Mouse (Mus musculus) T-helper 2 cell (primary cell): ENCODE results near the gene Csmd2.
"Not testable (repeated sequence)": the region's sequence is repeated elsewhere in the genome, so short reads cannot be mapped to it uniquely, and the experiment has no call there.

Experiments used
- in situ Hi-C: fragments of 300-600 bp; cut with MboI, MseI; formaldehyde crosslinking; loops from one replicate; pipeline ENCODE4 v1.15.1; 2025; ENCODE audit warnings: high pct_unique_total_duplicates

The Csmd2 gene

DNA sequence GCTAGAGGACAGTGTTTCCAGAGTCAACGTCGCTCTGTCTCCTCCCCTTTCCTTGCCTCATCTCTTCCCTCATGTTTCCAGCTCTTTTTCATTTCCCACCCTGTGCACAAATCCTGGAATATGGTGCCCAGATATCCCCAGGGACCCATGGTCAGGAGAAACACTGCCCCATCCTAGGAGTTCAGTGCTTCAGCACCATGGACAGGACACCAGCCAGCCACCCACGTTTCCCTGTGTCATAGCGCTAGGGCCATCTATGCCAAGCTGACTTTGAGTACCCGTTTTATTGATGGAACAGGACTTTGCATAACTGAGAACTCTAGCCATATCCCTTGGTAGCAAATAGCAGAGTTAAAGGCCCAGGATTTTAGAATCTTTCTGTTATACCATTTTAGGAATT, 55.0 kb downstream of the Csmd2 start:
- in situ Hi-C loops = no loop called here

DNA sequence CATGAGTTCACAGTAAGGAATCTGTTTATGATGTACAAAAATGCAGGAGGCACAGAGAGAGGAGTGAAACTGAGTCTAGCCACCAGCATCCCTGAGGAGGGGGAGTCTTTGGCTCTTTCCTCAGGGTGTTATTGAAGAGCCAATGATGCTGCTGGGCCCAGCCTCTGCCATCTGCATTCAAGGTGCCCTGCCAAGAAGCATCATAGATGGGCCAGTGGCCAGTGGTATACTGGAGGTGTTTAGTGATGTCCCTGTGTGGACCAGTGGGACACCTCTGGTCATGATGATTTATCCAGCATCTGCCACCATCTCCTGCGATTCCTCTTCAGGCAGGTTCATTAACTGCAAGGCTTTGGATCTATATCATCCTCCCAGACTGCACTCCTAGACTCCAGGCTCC, 61.1 kb downstream of the Csmd2 start:
- in situ Hi-C loops = no loop called here

DNA sequence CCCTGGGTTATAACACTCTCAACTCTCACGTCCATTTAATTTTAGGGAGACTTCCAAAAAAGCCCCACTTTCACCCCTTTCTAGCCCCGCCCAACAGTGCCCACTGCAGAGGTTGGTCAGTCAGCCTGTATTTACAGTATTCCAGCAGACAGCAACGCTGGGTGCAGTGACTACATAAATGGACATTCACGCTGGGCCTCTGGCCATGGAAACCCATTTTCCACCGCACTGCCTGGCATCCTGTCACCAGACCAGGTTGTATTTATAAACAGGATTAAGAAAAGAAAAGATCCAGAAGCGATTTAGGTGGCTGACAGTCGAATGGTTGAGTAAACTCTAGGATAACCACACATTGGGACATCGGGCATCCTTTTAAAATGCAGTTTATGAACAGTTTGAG, 65.0 kb downstream of the Csmd2 start:
- in situ Hi-C loops = no loop called here

DNA sequence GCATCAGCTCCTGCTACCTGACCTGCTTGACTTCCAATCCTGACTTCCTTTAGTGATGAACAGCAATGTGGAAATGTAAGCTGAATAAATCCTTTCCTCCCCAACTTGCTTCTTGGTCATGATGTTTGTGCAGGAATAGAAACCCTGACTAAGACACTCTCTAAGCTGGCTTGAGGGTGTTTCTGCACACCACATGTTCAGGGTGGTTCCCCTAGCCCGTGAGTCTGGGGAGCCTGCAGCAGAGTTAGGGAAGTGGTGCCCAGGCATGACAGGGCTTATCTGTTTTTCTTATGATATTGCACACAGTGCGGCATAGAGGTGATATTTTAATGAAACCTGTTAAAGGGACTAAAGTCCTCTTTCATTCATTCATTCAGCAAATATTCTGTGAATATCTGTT, 73.6 kb downstream of the Csmd2 start:
- in situ Hi-C loops = not testable (repeated sequence)

DNA sequence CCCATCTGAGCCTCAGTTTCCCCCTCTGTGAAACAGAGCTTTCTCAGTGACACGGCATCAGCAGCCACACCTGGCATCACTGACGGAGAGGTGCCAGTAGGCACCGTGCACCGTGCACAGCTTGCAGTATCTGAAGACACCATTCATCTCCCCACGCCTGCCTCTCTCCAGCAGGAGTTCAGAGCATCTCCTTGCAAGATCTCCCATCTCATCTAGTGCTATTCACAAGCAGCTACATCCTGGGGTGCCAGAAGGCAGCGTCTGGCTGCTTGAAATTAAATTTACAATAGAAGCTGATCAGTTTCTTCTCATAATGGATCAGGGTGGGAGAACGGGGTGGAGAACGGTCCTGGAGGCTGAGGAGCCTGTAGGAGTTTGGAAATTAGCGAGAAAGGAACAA, 79.5 kb downstream of the Csmd2 start:
- in situ Hi-C loops = no loop called here

DNA sequence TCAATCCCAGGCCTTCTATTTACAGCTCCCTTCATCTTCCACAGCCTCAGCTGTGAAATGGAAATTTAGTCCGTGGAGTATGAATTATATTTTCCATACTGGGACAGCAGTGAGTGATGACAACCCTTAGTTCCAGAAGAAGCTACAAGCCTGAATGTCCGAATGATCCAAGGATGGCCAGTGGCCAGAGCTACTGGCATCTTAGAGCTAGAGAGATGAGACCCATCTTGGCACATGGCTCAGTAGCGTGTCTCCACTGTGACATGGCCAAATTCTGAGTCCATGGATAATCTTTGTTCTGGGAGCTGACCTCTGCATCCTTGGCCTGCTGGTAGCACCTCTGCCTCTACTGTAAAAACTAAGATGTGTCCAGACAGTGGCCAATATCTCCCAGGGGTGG, 96.8 kb downstream of the Csmd2 start:
- in situ Hi-C loops = no loop called here

DNA sequence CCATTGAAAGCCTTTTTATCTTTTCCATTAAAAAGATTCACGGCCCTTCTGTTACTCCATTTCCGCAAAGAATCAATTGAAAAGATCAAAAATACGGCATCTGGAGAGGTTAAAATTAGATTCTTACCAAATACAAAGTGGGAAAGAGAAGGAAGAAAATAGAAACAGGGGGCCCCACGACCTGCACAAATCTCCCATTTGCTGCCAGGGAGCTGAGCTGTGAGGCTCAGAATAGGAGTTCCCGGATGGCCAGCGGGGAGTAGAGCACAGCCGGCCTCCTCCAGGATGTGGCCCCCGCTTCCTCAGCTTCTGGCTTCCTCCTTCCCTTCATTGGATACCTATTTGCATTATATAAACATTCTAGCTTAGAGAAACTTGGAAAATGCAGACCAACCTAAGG, 97.4 kb downstream of the Csmd2 start:
- in situ Hi-C loops = no loop called here

DNA sequence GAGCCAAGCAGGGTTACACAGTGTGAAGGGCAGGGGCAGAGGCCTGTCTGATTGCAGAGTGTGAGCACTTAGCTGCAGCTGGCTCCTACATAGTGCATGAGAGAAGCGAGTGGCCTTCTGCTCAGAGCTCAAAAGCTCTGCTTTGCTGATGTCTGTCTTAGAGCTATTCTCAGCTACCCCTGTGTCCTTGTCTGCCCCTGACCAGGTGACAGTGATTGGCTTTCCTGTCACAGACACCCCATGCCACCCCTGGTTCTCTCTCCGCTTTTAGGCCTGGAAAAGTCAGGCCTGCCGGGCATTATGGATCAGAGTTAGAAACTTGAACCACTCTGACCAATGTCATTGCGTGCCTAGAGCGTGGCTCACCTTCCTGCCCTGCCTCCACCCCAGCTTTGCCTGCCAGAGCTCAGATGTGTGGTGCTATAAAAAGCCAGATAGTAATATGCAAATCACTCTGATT, 99.5 kb downstream of the Csmd2 start:
- in situ Hi-C loops = no loop called here

DNA sequence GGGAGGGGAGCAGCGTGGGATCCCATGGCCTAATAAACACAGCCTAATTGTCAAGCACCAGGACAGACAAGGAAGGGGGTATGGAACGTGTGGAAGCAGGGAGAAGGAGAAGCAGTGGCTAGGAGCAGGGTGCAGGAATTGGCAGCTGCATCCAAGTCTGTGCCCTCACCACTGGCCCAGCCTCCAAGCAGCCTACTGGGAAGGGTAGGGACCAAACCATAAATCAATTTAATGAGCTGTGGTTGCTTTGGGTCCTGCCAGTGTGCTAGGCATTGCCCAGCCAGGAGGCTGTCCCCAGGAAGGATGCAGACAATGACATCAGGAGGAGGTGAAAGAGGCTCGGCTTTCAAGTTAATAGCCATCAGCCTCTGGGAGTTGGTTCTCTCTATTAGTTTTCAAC, 100.0 kb downstream of the Csmd2 start:
- in situ Hi-C loops = no loop called here

DNA sequence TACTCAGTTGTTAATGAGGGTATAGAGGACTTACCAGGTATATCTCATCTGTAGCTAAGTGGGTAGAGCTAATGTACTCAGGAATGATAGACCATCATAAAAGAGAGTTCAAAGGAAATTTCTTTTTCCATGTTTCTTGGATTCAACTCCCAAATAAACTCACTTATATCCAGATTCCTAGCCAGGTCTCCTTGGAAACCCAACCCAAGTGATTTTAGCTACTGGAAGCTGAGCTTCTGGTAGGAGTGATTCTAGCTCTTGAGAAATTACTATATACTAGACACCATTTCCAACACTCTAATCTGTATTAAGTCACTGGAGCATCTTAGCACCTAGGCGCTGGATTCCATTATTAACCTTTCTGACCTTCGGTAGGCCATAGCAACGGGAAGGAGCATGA, 100.6 kb downstream of the Csmd2 start:
- in situ Hi-C loops = no loop called here

DNA sequence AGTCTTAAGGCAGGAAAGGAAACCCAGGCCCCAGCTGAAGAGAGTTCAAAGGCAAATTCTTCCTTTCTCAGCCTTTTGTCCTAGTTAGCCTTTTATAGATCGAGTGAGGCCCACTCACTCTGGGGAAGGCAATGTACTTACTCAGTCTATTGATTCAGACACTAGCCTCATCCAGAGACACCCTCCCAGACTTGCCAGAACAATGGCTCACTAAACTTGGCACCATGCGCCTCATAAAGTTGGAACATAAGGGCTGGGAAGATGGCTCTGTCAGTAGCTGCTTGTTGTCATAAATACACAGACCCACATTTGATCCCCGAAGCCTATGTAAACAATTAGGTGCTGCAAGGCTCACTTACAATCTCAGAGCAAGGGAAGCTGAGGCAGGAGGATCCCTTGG, 104.3 kb downstream of the Csmd2 start:
- in situ Hi-C loops = no loop called here

DNA sequence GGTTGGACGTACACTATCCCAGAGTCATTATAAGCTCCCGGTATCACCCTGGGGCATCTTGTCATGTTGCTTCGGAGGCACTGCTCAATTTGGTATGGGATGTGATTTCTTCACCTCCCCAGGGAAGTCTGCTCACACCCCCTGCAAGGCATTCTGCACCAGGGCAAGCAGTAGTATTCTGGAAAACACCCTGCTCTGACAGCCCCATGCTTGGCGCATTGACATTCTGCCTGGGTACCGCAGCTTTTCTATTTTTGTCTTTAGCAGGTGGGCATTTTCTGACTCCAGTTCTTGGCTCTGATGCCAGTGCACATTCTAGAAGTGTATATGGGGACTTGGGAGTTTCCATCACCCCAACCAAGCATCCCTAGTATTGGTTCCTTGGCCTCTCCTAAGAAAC, 111.9 kb downstream of the Csmd2 start:
- in situ Hi-C loops = no loop called here

DNA sequence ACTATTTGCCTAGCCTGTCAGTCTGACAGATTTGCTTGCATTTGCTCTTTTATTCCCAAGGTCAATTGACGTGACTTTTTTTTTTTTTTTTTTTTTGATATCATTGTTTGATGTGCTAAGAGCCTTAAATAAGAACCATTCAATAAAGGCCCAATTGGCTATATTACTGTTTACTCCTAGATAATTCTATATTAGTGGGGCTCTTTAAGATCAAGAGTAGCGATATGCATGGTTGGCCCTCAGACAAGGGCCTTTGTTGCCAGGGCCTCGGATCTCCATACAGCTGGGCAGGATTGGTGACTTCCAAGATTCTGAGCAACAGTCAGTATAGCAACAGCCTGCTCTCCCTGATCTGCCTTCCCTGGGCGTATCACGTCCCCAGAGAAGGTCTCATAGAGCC, 112.9 kb downstream of the Csmd2 start:
- in situ Hi-C loops = no loop called here

DNA sequence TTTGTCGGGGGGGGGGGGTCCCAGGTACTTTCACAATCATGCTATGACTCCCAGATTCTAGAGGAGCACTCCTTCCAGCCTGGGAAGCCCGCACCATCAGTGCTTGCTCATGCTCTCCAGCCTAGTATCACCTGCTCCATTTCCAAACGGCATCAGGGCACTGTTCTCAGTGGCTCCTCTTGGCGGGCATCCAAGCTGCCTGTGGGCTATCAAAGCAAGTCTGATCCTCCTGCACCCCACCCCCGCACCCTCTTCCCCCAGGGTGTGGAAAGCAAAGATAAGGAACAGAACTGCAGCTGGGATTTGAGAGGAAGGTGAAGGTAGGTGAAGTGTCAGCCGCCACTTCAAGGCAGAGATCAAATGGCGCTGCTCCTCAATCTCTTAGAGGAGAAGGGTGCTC, 128.7 kb downstream of the Csmd2 start:
- in situ Hi-C loops = no loop called here

DNA sequence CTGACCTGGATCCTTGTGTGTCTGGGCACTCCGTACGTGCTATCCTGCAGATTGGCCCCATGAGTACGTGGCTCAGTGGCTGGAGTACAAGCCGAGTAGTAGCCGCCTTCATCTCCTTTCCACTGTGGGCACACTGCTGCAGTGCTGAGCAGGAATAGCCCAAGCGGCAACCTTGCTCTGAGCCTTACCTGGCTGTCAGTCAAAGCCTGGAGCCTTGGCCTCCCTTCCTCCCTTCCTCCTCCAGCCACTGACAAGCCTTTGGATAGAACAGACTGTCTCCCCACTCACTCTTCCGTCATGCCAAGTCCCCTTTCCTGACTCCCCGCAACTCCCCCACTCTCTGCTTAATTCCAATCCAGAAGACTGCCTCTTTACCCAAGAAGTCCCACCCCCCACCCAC, 135.6 kb downstream of the Csmd2 start:
- in situ Hi-C loops = no loop called here

DNA sequence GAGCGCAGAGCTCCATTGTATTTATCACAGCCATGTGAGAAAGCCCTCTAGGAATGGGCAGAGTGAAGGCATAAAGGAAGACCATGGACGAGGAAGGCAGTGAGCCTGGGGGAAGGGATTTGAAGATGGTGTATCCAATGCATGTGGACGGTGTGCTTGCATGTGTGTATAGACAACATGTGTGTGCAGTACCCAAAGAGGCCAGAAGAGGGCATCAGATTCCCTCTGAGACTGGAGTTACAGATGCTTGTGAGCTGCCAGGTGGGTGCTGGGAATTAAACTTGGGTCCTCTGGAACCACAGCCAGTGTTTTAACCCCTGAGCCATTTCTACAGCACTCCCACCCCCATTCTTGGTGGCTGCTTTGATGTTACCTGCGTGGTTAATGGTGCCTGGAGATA, 137.1 kb downstream of the Csmd2 start:
- in situ Hi-C loops = no loop called here

DNA sequence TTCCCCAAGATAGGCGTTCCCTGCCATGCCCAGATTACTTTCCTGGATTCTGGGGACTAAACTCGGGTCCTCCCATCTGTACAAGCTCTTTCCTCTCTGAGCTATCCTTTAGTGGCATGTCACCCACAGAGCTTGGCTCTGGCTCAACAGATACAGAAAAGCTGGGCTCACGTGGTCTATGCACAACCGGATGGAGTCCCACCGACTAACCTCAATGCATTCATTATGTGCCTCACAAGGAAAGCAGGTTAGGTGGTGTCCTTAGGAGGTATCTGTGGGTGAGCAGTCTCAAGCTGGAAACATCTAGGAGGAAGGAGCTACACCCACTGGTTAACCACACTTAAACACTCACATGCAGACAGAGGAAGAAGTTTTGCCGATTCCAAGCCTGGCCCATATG, 140.9 kb downstream of the Csmd2 start:
- in situ Hi-C loops = no loop called here

DNA sequence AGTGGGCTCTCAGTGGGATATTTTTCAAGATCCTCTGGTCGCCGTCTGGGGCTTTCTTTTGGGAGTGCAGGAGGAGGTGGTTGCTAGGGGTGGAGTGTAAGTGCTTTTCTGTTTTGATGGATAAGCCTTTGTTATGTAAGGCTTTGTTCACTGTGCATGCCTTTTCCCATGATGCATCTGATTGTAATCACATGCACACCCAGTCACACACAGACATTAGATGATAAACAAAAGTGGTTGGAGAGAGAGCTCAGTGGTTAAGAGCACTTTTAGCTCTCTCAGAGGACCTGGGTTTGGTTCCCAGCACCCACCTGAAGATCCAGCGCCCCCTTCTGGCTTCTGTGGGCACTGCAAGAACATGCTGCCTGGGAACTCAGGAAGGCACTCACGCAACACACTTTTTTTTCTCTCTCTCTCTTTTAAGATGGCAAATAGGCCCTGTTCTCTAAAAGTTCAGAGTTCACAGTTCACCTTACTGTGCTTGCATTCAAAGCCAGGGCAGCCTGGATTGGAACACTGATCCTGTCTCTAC, 143.0 kb downstream of the Csmd2 start:
- in situ Hi-C loops = no loop called here

DNA sequence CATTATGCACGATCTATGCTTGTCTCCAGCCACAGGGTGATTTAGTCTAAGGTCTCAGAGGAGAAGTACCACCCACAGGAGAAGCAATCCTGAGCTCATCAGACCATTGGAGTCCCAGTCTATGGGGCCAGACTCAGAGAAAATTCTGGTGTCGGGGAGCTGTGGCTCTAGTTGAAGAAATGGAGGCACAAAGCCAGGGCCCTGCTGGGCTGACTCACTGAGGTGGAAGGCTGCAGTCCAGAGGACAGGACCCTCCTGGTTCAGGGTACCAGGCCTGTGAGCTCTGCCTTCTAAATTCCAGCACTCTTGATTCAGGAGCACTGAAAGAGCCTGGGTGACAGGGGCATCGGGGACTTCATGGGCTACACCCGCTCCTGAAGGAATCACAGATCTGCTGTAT, 144.0 kb downstream of the Csmd2 start:
- in situ Hi-C loops = no loop called here

DNA sequence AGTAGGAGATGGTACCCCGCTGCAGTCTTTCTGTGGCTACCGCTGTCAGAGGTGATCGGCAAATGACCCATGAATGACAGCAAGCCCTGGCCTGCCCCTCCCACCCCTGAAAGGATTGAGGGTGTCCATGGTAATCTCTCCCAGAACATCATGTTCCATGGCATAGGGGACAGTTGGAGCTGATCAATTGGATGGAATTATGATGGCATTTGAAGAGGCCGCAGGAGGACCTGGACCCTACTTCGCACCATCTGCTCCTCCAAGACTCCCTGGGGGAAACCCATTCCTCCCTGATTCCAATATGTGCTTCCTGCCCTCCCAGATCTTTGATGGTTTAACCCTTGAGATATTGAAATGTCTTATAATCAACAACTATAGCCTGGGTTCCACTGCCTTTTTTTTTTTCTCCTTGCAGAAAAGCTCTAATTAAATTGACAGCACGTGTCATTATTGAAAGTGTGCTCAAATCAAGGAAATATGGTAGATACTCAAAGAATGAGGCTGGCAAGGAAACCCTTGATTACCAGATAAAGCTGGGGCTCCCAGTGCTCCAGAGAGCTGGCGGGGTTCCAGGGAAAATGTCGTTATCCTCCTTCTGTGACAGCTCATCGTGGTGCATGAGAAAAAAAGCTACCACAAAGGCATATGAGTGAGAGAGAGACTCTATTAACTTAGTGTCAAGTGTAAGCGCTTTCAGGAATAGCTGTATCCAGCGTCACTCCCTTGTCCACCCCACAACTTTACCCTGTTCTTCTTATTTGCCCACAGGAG, 145.4 kb downstream of the Csmd2 start:
- in situ Hi-C loops = no loop called here

DNA sequence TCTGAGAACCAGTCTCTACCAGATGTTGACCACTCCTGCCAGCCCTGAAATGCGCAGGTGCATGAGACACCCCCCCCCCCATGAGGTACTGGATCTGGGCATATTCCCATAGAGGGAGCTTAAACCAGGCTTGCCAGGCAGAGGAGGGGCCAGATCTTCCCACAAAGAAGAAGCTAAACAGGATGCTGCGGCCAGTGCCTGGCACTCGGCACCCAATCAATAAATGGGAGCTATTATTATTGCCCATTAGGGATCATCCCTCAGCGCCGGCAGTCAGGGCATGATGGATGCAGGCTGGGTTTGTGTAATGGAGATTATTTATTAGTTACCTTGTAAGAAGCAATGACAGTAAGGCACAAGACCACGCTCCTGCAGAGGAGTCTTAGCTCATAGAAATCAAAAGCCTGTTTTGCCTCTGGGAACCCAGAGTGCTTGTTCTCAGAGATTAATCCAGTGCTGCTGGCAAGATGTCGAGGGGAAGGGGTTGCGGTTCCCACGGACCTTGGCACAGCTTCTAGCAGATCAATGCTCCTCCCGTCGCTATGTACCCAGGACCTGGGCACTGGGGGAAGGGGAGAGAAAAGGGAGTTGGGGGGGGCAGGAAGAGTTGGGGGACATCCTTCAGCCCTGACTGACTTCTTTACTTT, 146.8 kb downstream of the Csmd2 start:
- in situ Hi-C loops = no loop called here

DNA sequence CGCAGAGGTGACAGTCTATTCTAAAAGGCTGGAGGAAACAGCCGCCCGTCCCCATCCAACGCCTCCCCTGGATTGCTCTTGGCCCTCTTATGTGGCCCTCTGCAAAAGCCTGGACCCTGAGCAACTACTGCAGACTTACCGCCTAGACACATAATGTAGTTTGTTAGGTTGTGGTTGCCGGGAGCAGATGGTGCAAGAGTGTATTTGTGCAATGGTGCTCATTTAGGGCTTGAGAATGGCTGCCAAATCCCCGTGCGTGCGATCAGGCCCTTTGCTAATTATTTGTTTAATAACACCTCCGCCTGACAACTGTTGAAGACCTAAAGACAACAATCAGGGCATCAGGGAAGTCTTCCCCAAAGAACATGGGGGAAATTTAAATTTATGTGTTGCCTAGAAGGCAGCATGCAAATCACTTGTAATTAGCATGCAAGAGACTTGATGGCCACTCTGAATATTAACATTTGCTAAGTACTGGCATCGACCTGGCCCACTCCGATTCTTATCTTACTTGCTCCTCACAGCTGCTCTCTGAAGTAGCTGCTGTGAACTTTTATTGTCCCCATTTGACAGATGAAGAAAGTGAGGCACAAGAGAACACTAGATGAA, 147.5 kb downstream of the Csmd2 start:
- in situ Hi-C loops = no loop called here

DNA sequence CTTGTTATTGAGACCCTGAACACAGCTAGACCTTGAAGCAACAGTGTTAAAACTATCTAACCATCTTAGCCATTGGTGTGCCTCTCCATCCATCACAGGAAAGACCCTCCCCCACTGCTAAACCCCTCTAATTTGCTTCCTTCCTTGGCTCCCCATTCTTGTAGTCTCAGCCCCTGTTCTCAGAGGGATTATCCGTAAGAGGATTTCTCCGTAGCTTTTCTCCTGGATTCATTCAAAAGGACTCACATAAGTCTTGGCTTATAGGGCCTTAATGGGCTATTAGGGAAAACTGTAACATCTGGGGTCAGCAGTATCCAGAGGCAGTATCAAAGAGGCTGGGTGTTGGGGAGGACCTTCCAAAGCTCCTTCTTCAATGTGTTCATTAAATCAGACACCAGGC, 152.3 kb downstream of the Csmd2 start:
- in situ Hi-C loops = no loop called here
